Mouse (Mus musculus): ENCODE measurements at regions not wholly inside any gene's neighbourhood (a gene's known extent, or its start where the extent isn't known, plus 50 kb on each side); places are given as distances from the start of the nearest gene placed in this dataset.

DNA sequence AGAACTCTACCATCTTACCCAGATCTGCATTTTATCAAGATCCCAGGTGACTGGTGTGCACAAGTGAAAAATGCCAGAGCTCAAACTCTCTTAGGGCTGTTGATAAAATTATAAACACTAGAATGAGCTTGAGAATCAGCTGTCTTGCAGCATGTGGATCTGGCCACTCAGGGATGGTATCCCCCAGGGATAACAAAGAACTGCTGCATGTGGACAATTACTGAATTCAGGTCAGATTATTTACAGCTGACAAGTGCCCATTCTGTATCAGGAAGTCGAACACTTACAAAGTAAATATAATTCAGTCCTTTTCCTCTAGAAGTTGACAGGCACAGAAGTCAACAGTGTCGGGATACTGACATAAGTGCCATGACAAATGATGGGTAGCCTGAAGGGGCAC lies 306.3 kb upstream of the Gm21798 start:
- TF ChIP-seq POLR2A (IDR thresholded peaks at IDR 0.05; ENCODE audit: borderline replicate concordance, extremely low read depth, low read depth, low read length) (no peak), CTCF (IDR thresholded peaks at IDR 0.05; ENCODE audit: insufficient read depth, low read length) (no peak)
